Mouse (Mus musculus): ENCODE results near the gene Ogfrl1. TPM values are rescaled to one million over a fixed set of nuclear protein-coding genes. Genes with fewer than 3 reads are reported as not detected.
"Not testable (repeated sequence)": the region's sequence is repeated elsewhere in the genome, so short reads cannot be mapped to it uniquely, and the experiment has no call there.

Gene Ogfrl1
- polyA plus RNA-seq, 1 experiment from 2014 or later: 11.6 TPM

DNA sequence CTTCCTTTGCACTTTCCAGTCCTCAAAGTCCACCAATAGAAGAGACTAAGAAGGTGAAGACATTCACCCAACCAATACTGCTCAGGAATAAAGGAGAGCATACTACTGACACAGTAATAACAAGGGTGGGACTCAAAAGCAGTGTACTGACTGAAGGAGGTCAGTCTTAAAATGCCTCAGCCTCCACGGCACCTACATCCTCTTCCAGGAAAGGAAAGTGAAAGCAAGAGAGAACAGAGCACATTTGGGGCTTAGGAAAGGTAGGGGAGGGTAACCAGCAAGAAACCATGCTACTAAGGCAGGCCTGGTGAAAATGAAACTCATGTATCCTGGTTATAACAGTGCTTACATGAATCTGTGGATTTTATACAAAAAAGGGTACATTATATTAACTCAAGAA, 2.0 kb upstream of the Ogfrl1 start:
- Histone ChIP-seq H3K27ac (ENCODE audit: low read length) (no peak overlapping the region), H3K9ac (replicated peaks; ENCODE audit: low read depth, low read length) (no peak overlapping the region), H3K4me3 (replicated peaks; ENCODE audit: low read length) (no peak overlapping the region), H3K9me3 (ENCODE audit: control insufficient read depth, low read length) (no peaks in the 10 kb centered on the region), H3K4me2 (ENCODE audit: low read length) (no peak overlapping the region), H3K36me3 (ENCODE audit: control insufficient read depth, insufficient read depth) (no peaks in the 10 kb centered on the region), H3K4me1 (replicated peaks; ENCODE audit: control insufficient read depth, insufficient read depth, low read length) (no peaks in the 10 kb centered on the region), H3K27me3 (replicated peaks; ENCODE audit: control insufficient read depth, insufficient read depth, low read length) (no peaks in the 10 kb centered on the region)
- WGBS: 81% methylated on average over 1 of the region's 1 CpGs
- no peak for ATAC-seq

DNA sequence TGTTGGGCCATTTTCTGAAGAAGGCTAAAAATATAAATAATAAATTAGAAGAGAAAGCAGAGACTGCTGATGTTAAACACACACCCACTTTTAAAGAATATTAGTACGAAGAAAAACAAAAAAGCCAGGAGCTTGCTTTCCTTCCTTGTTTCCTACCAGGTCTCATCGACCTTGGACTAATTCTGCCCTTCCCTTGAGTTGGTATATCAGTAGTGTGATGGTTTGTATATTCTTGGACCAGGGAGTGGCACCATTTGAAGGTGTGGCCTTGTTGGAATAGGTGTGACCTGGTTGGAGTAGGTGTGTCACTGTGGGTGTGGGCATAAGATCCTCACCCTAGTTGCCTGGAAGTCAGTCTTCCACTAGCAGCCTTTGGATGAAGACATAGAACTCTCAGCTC, 3.2 kb downstream of the Ogfrl1 start:
- not testable (repeated sequence) for H3K27me3 ChIP-seq (replicated peaks; ENCODE audit: control insufficient read depth, insufficient read depth, low read length); H3K36me3 ChIP-seq (ENCODE audit: control insufficient read depth, insufficient read depth); H3K4me1 ChIP-seq (replicated peaks; ENCODE audit: control insufficient read depth, insufficient read depth, low read length); ATAC-seq; H3K9me3 ChIP-seq (ENCODE audit: control insufficient read depth, low read length); H3K27ac ChIP-seq (ENCODE audit: low read length); H3K4me2 ChIP-seq (ENCODE audit: low read length); H3K9ac ChIP-seq (replicated peaks; ENCODE audit: low read depth, low read length); H3K4me3 ChIP-seq (replicated peaks; ENCODE audit: low read length)
- 79% methylated on average over 2 of the region's 2 CpGs for WGBS

DNA sequence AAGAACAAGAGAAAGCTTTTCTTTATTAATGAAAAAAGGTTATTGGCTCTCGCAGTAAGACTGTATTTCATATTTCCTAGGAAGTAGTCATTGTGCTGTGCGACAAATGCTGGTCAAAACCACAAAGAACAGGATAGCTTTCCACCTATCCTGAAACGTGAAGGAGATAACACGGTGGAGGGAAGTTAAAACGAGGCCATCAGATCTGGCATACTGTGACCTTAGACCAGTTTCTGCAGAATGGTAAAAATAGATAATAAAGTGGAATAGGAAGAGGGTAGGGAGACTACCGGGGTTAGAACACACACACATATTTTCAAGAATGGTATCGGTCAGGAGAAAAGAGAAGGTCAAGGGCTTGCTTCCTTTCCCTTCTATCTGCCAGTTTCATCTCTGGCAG, 5.8 kb downstream of the Ogfrl1 start:
- Histone ChIP-seq H3K36me3 (ENCODE audit: control insufficient read depth, insufficient read depth) (no peaks in the 10 kb centered on the region), H3K27me3 (replicated peaks; ENCODE audit: control insufficient read depth, insufficient read depth, low read length) (no peaks in the 10 kb centered on the region), H3K4me1 (replicated peaks; ENCODE audit: control insufficient read depth, insufficient read depth, low read length) (no peaks in the 10 kb centered on the region), H3K27ac (ENCODE audit: low read length) (no peak overlapping the region), H3K4me3 (replicated peaks; ENCODE audit: low read length) (no peak overlapping the region), H3K9ac (replicated peaks; ENCODE audit: low read depth, low read length) (no peak overlapping the region), H3K9me3 (ENCODE audit: control insufficient read depth, low read length) (no peaks in the 10 kb centered on the region), H3K4me2 (ENCODE audit: low read length) (no peak overlapping the region)
- WGBS: 89% methylated on average over 7 of the region's 7 CpGs
- no peak for ATAC-seq

DNA sequence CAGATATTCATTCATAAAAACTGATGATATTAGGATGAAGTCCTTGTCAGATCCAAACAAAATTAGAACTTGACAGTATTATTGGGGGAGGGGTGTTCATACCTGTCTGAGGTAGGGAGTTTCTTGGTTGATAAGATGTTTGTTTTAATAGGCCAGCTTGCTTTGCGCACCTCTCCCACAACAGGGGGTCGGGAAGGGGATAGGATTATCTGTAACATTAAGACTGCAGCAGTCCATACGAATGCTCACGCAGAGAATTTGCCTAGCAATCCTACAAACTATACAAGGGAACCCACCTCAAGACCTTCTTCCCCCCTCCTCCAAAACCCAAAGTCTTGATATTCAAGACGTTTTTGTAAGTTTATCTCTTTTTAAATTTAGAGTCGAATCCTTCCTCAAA, 13.2 kb downstream of the Ogfrl1 start:
- Histone ChIP-seq H3K4me1 (replicated peaks; ENCODE audit: control insufficient read depth, insufficient read depth, low read length) (peaks cover 21% of the 10 kb centered on the region), H3K27ac (ENCODE audit: low read length) (no peak overlapping the region), H3K9me3 (ENCODE audit: control insufficient read depth, low read length) (no peaks in the 10 kb centered on the region), H3K36me3 (ENCODE audit: control insufficient read depth, insufficient read depth) (no peaks in the 10 kb centered on the region), H3K4me2 (ENCODE audit: low read length) (no peak overlapping the region), H3K27me3 (replicated peaks; ENCODE audit: control insufficient read depth, insufficient read depth, low read length) (no peaks in the 10 kb centered on the region), H3K4me3 (replicated peaks; ENCODE audit: low read length) (no peak overlapping the region), H3K9ac (replicated peaks; ENCODE audit: low read depth, low read length) (no peak overlapping the region)
- no peak for ATAC-seq
- WGBS: 83% methylated on average over 6 of the region's 6 CpGs

DNA sequence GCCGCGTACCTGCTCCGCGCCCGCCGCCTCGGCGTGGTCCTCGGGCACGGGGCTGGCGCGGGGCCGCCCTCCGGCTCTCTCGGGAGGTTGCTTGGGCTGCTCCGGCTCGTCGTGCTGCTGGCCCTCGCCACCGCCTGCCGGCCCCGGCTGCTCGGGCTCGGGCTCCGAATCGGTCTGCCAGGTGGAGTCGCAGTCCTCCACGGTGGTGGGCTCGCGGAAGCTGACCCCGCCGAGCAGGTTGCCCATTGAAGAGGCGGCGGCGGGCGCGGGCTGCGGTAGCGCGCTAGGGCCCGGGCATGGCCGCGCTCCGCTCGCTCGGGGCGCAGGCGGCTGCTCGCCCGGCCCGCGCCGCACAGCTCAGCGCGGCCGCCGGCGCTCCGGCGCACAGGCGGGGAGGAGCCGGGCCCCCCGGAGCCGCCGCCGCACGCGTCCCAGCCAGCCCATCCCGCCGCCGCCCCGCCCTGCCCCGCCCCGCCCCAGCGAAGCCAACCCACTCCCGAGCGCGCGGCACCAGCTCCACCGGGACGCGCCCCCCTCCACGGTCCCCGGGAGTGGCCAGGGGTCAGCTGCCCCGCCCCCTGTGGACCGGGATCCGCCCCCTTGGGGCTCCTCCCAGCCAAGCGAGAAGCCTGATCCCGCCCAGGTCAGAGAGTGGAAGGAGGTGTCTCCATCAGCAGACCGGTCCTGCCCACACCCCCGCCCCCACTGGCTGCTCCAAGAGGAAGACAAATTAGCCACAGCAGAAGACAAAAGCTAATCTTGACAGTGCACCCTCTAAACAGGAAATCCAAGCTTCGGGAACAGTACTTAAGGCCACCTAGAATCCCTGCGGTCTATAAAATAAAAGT, 14.5 kb downstream of the Ogfrl1 start:
- peak; percentile 94 for ATAC-seq
- Histone ChIP-seq H3K9me3 (ENCODE audit: control insufficient read depth, low read length) (no peaks in the 10 kb centered on the region), H3K27ac (ENCODE audit: low read length) (peak overlapping the region; percentile 80), H3K27me3 (replicated peaks; ENCODE audit: control insufficient read depth, insufficient read depth, low read length) (no peaks in the 10 kb centered on the region), H3K9ac (replicated peaks; ENCODE audit: low read depth, low read length) (peak overlapping the region; percentile 90), H3K4me2 (ENCODE audit: low read length) (peak overlapping the region; percentile 92), H3K4me1 (replicated peaks; ENCODE audit: control insufficient read depth, insufficient read depth, low read length) (peaks cover 28% of the 10 kb centered on the region), H3K4me3 (replicated peaks; ENCODE audit: low read length) (peak overlapping the region; percentile 79), H3K36me3 (ENCODE audit: control insufficient read depth, insufficient read depth) (no peaks in the 10 kb centered on the region)
- under 1% methylated on average over 59 of the region's 93 CpGs for WGBS

DNA sequence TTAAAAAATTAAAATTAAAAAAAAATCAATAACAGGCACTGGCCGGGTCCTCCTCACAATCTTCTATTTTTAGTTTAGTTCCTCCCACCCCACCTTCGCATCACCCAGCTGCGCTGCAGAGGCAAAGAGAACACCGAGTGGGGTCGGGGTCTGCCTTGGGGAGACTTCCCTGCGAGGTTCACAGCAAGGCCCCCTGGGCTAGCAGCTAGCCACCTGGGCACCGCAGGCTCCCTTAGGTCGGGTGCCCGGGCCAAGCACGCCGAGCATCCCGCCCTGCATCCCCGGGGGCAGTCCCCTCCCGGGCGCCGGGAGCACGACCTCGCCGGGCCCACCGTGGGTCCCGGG, 15.1 kb downstream of the Ogfrl1 start:
- Histone ChIP-seq H3K27me3 (replicated peaks; ENCODE audit: control insufficient read depth, insufficient read depth, low read length) (no peaks in the 10 kb centered on the region), H3K4me2 (ENCODE audit: low read length) (peak overlapping the region; percentile 92), H3K27ac (ENCODE audit: low read length) (peak overlapping the region; percentile 80), H3K9ac (replicated peaks; ENCODE audit: low read depth, low read length) (peak overlapping the region; percentile 90), H3K9me3 (ENCODE audit: control insufficient read depth, low read length) (no peaks in the 10 kb centered on the region), H3K4me1 (replicated peaks; ENCODE audit: control insufficient read depth, insufficient read depth, low read length) (peaks cover 28% of the 10 kb centered on the region), H3K4me3 (replicated peaks; ENCODE audit: low read length) (peak overlapping the region; percentile 79), H3K36me3 (ENCODE audit: control insufficient read depth, insufficient read depth) (no peaks in the 10 kb centered on the region)
- ATAC-seq: peak; percentile 18
- under 1% methylated on average over 20 of the region's 21 CpGs for WGBS

DNA sequence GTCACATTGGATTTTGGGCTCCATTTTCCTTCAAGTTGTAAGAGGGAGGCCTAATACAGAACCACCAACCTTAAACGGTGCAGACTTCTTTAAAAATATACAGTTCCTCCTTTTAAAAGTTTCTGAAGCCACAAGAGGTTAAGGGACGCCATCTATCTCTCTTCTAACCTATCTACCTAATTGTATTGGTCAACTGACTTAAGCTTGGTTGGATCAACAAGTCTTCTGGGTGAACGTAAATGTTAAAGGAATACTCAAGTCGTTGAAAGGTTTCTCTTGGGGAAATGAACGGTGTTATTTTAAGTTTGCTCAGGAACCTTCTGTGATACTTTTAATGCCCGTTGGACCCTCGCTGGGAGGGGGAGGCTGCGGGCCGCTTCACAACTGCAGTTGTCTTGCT, 15.5 kb downstream of the Ogfrl1 start:
- H3K4me2 ChIP-seq (ENCODE audit: low read length): peak overlapping the region; percentile 92
- WGBS: 12% methylated on average over 9 of the region's 9 CpGs
- no peak overlapping the region for H3K27ac ChIP-seq (ENCODE audit: low read length)
- H3K27me3 ChIP-seq (replicated peaks; ENCODE audit: control insufficient read depth, insufficient read depth, low read length): no peaks in the 10 kb centered on the region
- peak overlapping the region; percentile 79 for H3K4me3 ChIP-seq (replicated peaks; ENCODE audit: low read length)
- H3K9me3 ChIP-seq (ENCODE audit: control insufficient read depth, low read length): no peaks in the 10 kb centered on the region
- H3K9ac ChIP-seq (replicated peaks; ENCODE audit: low read depth, low read length): peak overlapping the region; percentile 90
- H3K4me1 ChIP-seq (replicated peaks; ENCODE audit: control insufficient read depth, insufficient read depth, low read length): peaks cover 28% of the 10 kb centered on the region
- no peaks in the 10 kb centered on the region for H3K36me3 ChIP-seq (ENCODE audit: control insufficient read depth, insufficient read depth)
- ATAC-seq: no peak

DNA sequence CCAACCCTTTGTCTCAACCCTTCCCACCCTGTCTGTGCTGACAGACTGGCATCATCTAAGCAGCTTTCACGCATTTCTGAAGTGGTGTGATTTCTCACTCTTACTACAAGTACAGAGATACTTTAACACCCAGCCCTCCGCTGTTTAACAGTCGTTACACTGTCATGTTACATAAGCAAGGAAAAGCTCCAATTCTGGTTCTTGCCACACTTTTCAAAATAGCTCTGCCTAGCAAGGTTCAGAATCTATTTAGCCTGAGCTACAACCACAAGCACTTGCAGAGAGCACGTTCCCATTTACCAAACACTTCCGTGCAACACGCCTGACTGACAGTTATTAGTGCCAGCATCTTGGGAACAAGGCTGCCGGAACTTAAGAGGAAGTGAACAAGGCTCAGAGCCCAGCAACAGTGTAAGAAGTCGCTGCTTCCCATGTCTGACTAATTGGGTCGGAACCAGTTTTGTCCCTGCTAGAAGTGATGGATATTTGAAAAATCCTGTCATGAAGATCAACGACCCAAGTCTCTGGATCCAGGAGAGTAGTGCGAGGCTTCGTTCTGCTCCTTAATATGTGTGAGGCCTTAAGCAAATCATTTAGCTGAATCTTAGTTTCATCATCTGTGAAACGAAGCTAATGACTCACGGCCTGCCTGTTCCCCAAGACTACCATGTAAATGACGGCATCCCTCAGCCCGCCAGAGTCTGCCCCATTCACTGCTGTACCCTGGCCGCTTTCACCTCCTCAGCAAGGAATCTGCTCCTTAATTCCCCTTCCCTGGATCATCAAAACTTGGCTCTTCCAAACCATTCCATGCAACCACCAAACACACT, 17.4 kb downstream of the Ogfrl1 start:
- peaks cover 28% of the 10 kb centered on the region for H3K4me1 ChIP-seq (replicated peaks; ENCODE audit: control insufficient read depth, insufficient read depth, low read length)
- 33% methylated on average over 17 of the region's 17 CpGs for WGBS
- no peaks in the 10 kb centered on the region for H3K9me3 ChIP-seq (ENCODE audit: control insufficient read depth, low read length)
- ATAC-seq: peak; percentile 29
- peak overlapping the region; percentile 32; the same call in 1 of the 2 replicates for H3K27ac ChIP-seq (ENCODE audit: low read length)
- H3K27me3 ChIP-seq (replicated peaks; ENCODE audit: control insufficient read depth, insufficient read depth, low read length): no peaks in the 10 kb centered on the region
- H3K36me3 ChIP-seq (ENCODE audit: control insufficient read depth, insufficient read depth): no peaks in the 10 kb centered on the region
- peak overlapping the region; percentile 3; the same call in 1 of the 2 replicates for H3K9ac ChIP-seq (replicated peaks; ENCODE audit: low read depth, low read length)
- peak overlapping the region; percentile 46 for H3K4me2 ChIP-seq (ENCODE audit: low read length)
- H3K4me3 ChIP-seq (replicated peaks; ENCODE audit: low read length): peak overlapping the region; percentile 23

DNA sequence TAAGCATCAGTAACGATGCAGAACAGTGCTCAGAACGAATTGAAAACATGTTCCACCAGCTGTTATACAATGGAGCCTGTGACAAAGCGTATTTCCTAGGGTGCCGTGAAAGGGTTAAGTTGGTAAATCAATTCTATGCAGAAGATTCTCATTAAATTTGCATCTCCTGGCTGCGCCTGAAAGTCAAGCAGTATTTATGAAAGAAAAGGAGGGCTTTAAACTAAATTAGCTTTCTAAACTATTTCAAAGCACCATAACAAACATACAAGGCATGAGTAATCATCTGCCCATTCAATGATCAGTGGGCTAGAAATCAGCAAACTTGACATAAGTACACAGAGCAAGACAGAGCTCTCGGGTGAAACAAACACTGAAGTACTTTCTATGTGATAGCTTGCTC, 18.3 kb downstream of the Ogfrl1 start:
- no peaks in the 10 kb centered on the region for H3K9me3 ChIP-seq (ENCODE audit: control insufficient read depth, low read length)
- H3K4me1 ChIP-seq (replicated peaks; ENCODE audit: control insufficient read depth, insufficient read depth, low read length): peaks cover 28% of the 10 kb centered on the region
- H3K36me3 ChIP-seq (ENCODE audit: control insufficient read depth, insufficient read depth): no peaks in the 10 kb centered on the region
- peak overlapping the region; percentile 23 for H3K4me3 ChIP-seq (replicated peaks; ENCODE audit: low read length)
- 0 out of 2 replicates have a peak, but pooled peaks have one; percentile 0 for ATAC-seq
- H3K4me2 ChIP-seq (ENCODE audit: low read length): peak overlapping the region; percentile 46
- H3K9ac ChIP-seq (replicated peaks; ENCODE audit: low read depth, low read length): 0 out of 2 replicates have a peak overlapping the region, but pooled peaks have one; percentile 11
- H3K27me3 ChIP-seq (replicated peaks; ENCODE audit: control insufficient read depth, insufficient read depth, low read length): no peaks in the 10 kb centered on the region
- 12% methylated on average over 6 of the region's 6 CpGs for WGBS
- no peak overlapping the region for H3K27ac ChIP-seq (ENCODE audit: low read length)

Measured in forebrain, embryonic 16.5 days (tissue).